Mouse (Mus musculus) intestine, postnatal 0 days (tissue): ENCODE data around the gene Fcer1g. TPM values are rescaled to one million over a fixed set of nuclear protein-coding genes. Genes with fewer than 3 reads are reported as not detected.

ENCODE experiments used
- ATAC-seq: fragments of 200-750 bp; cut with Nextera tagmentation; 2 replicates; pipeline ENCODE4 v1.8.0; 2017; ENCODE audit warnings: mild to moderate bottlenecking, moderate TSS enrichment, moderate library complexity
- H3K27ac ChIP-seq: fragments of 300-500 bp; sonication (generic); 2 replicates; pipeline ENCODE4 v1.5.1; 2014; ENCODE audit warnings: mild to moderate bottlenecking, low read depth, low read length, moderate library complexity
- H3K27me3 ChIP-seq: fragments of 300-500 bp; sonication (generic); replicated peaks from 2 replicates; pipeline ENCODE4 v1.6.1; 2014; ENCODE audit warnings: low read length, mixed read lengths; ENCODE audit not compliant: control insufficient read depth, insufficient read depth
- H3K36me3 ChIP-seq: fragments of 300-500 bp; sonication (generic); 2 replicates; pipeline ENCODE4 v1.6.1; 2014; ENCODE audit warnings: mild to moderate bottlenecking, moderate library complexity; ENCODE audit not compliant: control insufficient read depth, insufficient read depth
- H3K4me1 ChIP-seq: fragments of 300-500 bp; sonication (generic); replicated peaks from 2 replicates; pipeline ENCODE4 v1.6.1; 2014; ENCODE audit warnings: antibody characterized with exemption, low read length, mixed read lengths; ENCODE audit not compliant: control insufficient read depth, insufficient read depth
- H3K4me2 ChIP-seq: fragments of 300-500 bp; sonication (generic); replicated peaks from 2 replicates; pipeline ENCODE4 v1.6.1; 2014; ENCODE audit warnings: low read depth, mild to moderate bottlenecking, moderate library complexity
- H3K4me3 ChIP-seq: fragments of 300-500 bp; sonication (generic); 2 replicates; pipeline ENCODE4 v1.5.1; 2014; ENCODE audit warnings: low read depth, low read length
- H3K9ac ChIP-seq: fragments of 300-500 bp; sonication (generic); 2 replicates; pipeline ENCODE4 v1.6.1; 2014; ENCODE audit warnings: mild to moderate bottlenecking, low read depth, low read length
- H3K9me3 ChIP-seq: fragments of 300-500 bp; sonication (generic); 2 replicates; pipeline ENCODE4 v1.6.1; 2016; ENCODE audit warnings: mixed run types; ENCODE audit not compliant: control insufficient read depth
- CTCF ChIP-seq: sonication (generic); IDR thresholded peaks from 2 replicates; pipeline ENCODE4 v1.5.1; 2016; ENCODE audit warnings: low read depth, mild to moderate bottlenecking, control low read depth, antibody characterized with exemption, moderate library complexity
- WGBS: fragments of 180-500 bp; shearing (Covaris S2); extraction: QIAGEN DNeasy Blood & Tissue Kit; methylation state at CpG from one replicate; pipeline ENCODE4 v1.1.7; 2014; 5-methylcytosine and 5-hydroxymethylcytosine counted together
- polyA plus RNA-seq: library from polyadenylated mRNA; unstranded; fragments of >200 nt; fragmentation: Nextera tagmentation; extraction: Ambion mirVana; gene quantifications from 2 replicates; pipeline ENCODE4 v1.2.1, GENCODE M21; 2015

The Fcer1g gene
- polyA plus RNA-seq, 1 experiment from 2014 or later, result 47.7 TPM

DNA sequence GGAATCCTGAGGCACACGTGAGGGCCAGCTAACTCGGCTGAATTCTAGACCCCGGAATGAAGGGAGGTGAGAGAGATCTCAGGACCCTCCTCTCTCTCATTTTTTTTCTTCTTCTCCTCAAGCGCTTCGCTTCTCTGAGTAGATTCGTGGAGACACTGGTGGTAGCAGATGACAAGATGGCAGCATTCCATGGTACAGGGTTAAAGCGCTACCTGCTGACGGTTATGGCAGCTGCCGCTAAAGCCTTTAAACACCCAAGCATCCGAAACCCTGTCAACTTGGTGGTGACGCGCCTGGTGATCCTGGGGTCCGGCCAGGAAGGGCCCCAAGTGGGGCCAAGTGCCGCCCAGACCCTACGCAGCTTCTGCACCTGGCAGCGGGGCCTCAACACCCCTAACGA lies 18.2 kb upstream of the Fcer1g start:
- peak overlapping the region; percentile 58 for H3K4me2 ChIP-seq
- no peaks in the 10 kb centered on the region for H3K9me3 ChIP-seq
- no peaks in the 10 kb centered on the region; the same call in 1 of the 2 replicates for H3K27me3 ChIP-seq
- H3K4me3 ChIP-seq, result peak overlapping the region; percentile 35; the same call in 1 of the 2 replicates
- ATAC-seq, result no peak
- H3K9ac ChIP-seq, result no peak overlapping the region
- 0 out of 2 replicates have a peak, but pooled peaks cover 3% of the 10 kb centered on the region for H3K36me3 ChIP-seq
- H3K27ac ChIP-seq, result no peak overlapping the region
- no peaks in the 10 kb centered on the region; the same call in 1 of the 2 replicates for H3K4me1 ChIP-seq
- TF ChIP-seq CTCF, result no peak
- 69% methylated on average over 17 of the region's 17 CpGs for WGBS

DNA sequence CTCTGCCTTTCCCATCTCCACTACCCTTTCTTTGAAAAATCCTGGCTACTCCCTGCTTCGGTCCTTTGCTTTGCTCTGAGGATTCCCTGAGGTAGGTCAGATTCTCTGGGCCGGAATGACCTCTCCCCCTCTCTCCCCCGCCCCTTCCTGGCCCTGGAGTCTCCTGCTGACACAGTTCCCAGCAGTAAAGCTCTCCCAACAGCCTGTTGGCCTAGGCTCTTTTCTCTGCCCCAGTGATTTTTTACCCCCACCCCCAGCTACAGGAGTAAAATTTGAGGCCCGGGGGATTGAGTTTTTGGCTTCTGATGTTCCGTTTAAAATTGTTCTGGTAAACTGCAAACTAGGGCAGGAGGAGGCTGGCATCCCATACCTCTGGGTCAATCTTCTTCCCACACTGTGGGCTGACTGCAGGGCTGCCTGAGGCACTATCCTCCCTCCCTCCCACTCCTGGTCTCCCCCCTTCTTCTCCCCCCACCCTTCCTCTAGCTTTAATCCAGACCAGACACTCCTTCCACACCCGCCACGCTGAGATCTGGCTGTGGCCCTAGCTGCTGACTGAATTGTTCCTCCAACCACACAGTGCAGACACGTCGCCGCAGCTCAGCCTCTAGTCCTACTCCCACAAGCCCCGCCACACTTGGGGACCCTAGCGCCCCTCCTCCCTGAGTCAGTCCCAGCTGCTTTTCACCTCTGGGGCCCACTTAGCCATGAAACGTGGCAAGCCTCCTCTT lies 17.6 kb upstream of the Fcer1g start:
- H3K27ac ChIP-seq, result peak overlapping the region; percentile 24; the same call in 1 of the 2 replicates
- no peaks in the 10 kb centered on the region; the same call in 1 of the 2 replicates for H3K27me3 ChIP-seq
- H3K9ac ChIP-seq, result no peak overlapping the region
- H3K36me3 ChIP-seq, result 0 out of 2 replicates have a peak, but pooled peaks cover 2% of the 10 kb centered on the region
- no peak for TF ChIP-seq CTCF
- WGBS, result 38% methylated on average over 13 of the region's 13 CpGs
- no peaks in the 10 kb centered on the region for H3K9me3 ChIP-seq
- H3K4me1 ChIP-seq, result no peaks in the 10 kb centered on the region; the same call in 1 of the 2 replicates
- ATAC-seq, result no peak
- H3K4me3 ChIP-seq, result peak overlapping the region; percentile 35
- peak overlapping the region; percentile 58 for H3K4me2 ChIP-seq

DNA sequence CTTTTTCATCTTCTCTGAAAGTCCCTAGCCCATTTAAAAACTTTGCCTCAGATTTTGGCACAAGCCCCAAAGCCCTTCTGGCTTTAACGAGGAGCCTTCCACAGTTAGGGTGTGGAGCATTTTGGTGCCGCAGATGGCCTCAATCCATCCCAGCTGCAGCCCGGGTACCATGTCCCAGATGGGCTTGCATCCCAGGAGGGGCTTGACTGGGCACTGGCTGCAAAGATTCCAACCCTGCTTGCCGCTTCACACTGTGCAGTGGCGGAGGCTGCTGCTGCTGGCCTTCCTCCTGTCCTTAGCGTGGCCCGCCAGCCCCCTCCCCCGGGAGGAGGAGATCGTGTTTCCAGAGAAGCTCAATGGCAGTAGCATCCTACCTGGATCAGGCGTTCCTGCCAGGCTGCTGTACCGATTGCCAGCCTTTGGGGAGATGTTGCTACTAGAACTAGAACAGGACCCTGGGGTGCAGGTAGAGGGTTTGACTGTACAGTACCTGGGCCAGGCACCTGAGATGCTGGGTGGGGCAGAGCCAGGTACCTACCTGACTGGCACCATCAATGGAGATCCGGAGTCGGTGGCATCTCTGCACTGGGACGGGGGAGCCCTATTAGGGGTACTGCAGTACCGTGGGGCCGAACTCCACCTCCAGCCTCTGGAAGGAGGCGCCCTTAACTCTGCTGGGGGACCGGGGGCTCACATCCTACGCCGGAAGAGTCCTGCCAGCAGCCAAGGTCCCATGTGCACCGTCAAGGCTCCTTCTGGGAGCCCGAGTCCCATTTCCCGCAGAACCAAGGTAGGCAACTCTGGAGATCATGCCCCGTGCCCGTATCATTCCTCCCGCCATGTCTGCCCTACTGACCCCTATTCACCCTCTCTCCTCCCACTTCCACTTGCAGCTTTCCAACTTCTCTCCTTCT lies 16.8 kb upstream of the Fcer1g start, which contains the start of gene Ndufs2:
Gene Ndufs2 (minus strand): TSS at position 709 of the 914 bp plus-strand sequence.
- H3K36me3 ChIP-seq, result no peaks in the 10 kb centered on the region
- WGBS, result 33% methylated on average over 26 of the region's 26 CpGs
- peak within 1 kb of the TSS; percentile 24; the same call in 1 of the 2 replicates for H3K27ac ChIP-seq
- no peaks in the 10 kb centered on the region for H3K9me3 ChIP-seq
- TF ChIP-seq CTCF, result no peak
- H3K4me2 ChIP-seq, result peak within 1 kb of the TSS; percentile 58
- H3K9ac ChIP-seq, result 0 out of 2 replicates have a peak within 1 kb of the TSS, but pooled peaks have one; percentile 26
- no peak for ATAC-seq
- no peaks in the 10 kb centered on the region; the same call in 1 of the 2 replicates for H3K27me3 ChIP-seq
- peak within 1 kb of the TSS; percentile 35 for H3K4me3 ChIP-seq
- peaks cover 4% of the 10 kb centered on the region; the same call in 1 of the 2 replicates for H3K4me1 ChIP-seq

DNA sequence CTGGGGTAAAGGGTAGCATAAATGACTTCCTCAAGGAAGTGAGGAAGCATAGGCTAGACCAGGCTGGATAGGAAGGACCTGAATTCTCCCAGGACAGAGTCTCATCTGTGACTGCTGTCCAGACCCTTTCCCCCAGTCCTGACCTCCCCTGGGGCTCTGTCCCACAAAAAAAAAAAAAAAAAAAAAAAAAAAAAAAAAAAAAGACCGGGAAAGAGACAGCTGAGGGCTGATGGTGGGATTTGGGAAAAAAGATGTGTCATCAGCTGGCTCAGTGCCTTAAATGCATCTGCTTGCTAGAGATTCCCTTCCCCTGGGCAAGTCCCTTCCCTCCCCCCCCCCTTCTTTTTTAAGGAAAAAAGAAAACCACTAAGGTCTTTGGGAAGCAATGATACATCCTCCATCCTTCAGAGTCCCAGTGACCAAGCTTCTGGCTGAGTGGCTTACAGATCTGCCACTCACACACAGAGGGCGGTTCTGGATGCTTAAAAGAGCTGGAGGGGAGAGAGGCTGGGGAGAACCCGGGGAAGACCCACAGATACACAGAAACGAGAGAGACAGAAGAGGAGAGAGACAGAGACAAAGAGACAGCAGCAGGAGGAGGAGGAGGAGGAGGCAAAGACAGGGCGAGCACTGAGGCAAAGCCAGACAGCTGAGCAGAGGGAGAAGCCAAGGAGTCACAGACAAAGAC lies 15.9 kb upstream of the Fcer1g start, which contains the start of gene Adamts4:
Gene Adamts4 (plus strand): TSS at position 509 of the 688 bp plus-strand sequence.
- Histone ChIP-seq H3K27ac (peak within 1 kb of the TSS; percentile 21), H3K9me3 (no peaks in the 10 kb centered on the region), H3K4me3 (peak within 1 kb of the TSS; percentile 35), H3K36me3 (peaks cover 2% of the 10 kb centered on the region; the same call in 1 of the 2 replicates), H3K4me1 (peaks cover 9% of the 10 kb centered on the region; the same call in 1 of the 2 replicates), H3K4me2 (peak within 1 kb of the TSS; percentile 58), H3K9ac (0 out of 2 replicates have a peak within 1 kb of the TSS, but pooled peaks have one; percentile 26), H3K27me3 (no peaks in the 10 kb centered on the region; the same call in 1 of the 2 replicates)
- TF ChIP-seq CTCF, result no peak
- no peak for ATAC-seq
- 36% methylated on average over 5 of the region's 5 CpGs for WGBS

DNA sequence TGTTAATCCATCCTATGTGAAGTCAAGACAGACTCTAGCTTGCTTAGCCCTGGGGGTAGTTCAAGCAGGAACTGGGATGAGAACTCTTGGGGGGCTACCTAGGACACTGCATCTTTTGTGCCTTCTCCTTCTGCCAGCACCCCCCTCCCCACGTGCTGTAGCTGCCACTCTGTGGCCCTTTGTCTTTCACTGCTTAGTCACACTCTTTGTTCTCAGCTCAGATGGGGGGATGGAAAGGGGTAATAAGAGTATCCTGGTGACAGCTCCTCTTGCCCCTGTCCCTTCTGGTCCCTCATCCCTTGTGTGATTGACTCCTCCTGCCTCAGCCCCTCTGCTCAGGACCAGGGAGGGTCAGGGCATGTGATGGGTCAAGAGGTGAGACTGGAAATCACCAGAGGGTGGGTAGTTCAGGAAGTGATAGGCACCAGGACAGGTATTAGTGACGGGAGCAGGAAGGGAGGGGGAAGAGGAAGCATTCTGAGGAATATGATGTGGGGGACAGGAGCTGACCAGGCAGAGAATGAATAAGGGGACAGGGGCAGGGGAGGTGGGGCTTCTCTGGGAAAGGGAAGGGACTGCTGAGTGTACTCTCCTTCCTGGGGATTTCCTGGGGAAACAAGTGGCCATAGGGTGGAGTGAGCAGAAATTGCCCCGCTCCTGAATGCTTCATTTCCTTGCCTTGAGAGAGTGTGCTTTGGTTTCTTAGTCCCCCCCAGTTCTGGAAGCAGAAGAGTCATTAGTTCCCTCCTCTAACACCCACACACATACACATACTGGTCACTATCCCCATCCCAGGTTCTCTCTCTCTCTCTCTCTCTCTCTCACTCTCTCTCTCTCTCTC lies 14.4 kb upstream of the Fcer1g start:
- H3K36me3 ChIP-seq, result peaks cover 11% of the 10 kb centered on the region
- no peak for ATAC-seq
- H3K9ac ChIP-seq, result no peak overlapping the region
- no peak overlapping the region for H3K4me3 ChIP-seq
- WGBS, result 66% methylated on average over 3 of the region's 3 CpGs
- peak overlapping the region; percentile 83 for H3K27ac ChIP-seq
- H3K9me3 ChIP-seq, result no peaks in the 10 kb centered on the region
- peaks cover 9% of the 10 kb centered on the region; the same call in 1 of the 2 replicates for H3K4me1 ChIP-seq
- no peak for TF ChIP-seq CTCF
- no peak overlapping the region for H3K4me2 ChIP-seq
- no peaks in the 10 kb centered on the region; the same call in 1 of the 2 replicates for H3K27me3 ChIP-seq
